Mouse (Mus musculus) spleen, adult 18-20 months (tissue): ENCODE measurements around the gene 4930539E08Rik.

Source experiments
- DNase-seq, 2 experiments: peaks; one replicate each; pipeline ENCODE4 v3.0.0; 2022; ENCODE audit warnings: mixed read lengths in 2 of 2

The 4930539E08Rik gene

GRCm38 (mm10) chr17:28915060-28915628, at the start of gene 4930539E08Rik:
4930539E08Rik (minus strand) TSS chr17:28915324.
- no peak for DNase-seq

- DNase-seq, result no peak
Observed at GRCm38 (mm10) chr17:28961596-28961995, 46.5 kb upstream of the 4930539E08Rik start.

DNA sequence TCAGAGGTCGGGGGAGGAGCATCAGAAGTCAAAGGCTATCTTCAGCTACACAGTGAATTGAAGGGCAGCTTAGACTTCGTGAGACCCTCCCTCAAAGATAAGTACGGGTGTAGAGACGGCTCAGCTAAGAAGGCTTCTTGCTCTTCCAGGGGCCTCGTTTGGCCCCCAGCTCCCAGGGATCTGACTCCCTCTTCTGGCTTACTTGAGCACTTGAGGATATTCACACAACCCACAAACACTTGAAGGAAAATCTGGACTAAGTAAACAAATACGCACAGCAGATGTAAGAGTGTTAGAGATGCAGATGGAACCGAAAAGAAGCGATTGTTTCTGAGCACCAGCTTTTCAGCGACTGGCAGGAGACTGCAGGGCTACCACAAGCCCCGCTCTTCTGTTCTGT, 45.5 kb upstream of the 4930539E08Rik start:
- DNase-seq, result no peak

GRCm38 (mm10) chr17:28954416-28954815, 39.3 kb upstream of the 4930539E08Rik start:
- DNase-seq, result no peak

GRCm38 (mm10) chr17:28953251-28953650, 38.1 kb upstream of the 4930539E08Rik start:
- peak in 1 of 2 experiments; percentile 13 for DNase-seq

DNA sequence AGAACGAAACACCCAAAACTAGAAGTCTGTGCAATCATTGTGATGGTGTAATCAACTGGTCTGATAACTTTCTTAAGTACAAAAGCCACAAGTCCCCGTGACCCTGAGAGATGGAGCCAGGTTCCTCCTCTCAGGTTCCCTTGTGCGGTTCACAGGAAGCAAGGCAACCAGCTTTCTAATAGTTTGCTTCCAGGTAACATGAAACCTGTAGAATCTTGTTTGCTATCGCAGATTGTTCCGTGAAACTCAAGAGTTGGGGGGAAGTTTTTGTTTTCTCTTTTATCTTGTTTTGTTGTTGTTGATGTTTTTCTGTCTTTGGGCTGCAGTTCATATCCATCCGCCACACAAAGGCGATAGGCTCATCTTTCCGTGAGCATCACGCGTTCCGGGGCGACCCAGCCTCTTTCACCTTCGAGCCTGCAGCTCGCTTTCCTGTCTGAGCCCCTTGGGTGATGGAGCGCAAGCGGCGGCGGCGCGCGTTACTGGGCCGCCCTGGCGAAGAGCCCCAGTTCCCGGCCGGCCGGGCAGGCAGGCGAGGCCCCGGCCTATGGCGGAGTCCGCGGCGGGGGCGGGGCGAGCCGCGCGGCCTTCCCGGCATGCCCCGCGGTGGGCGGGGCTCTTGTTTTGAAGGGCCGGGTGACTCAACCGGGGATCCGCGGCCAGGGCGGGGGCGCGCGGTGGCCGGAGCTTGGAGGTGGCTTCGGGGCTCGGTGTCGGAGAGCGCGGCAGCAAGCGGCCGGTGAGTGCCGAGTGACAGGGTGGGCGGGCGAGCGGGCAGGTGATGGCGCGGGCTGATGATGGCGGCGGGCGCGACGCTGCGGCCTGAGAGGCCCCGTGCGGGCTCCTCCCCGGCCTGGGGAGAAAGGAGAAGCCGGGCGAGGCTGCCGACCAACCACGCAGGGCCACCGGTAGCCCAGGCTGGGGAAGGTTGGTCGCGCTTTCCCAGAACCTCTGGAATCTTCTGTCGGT, 37.0 kb upstream of the 4930539E08Rik start, which contains the start of gene Kctd20:
TSS of gene Kctd20 (plus strand) at position 120 of the 969 bp plus-strand sequence.
- DNase-seq, result peak; percentile 92 to 98

DNA sequence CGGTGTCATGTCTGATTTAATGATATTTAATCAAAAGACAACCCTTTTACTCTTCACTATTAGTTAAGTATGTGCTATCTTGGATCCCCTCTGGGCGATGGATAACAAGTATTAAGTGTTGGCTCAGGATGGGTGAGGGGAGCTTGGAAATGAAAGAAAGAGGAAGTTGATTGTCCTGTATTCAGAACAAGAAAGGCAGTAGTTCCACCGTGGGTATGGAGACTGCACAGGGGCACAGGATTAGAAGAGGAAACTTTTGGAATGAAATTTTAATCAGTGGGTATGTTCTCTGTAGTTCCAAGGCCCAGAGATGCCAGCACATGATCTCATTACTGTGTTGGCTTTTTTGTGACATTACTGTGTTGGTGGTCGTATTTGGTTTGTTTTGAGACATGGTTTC, 35.6 kb upstream of the 4930539E08Rik start:
- no peak for DNase-seq

- no peak for DNase-seq
Observed at GRCm38 (mm10) chr17:28948661-28949060, 33.5 kb upstream of the 4930539E08Rik start.

DNA sequence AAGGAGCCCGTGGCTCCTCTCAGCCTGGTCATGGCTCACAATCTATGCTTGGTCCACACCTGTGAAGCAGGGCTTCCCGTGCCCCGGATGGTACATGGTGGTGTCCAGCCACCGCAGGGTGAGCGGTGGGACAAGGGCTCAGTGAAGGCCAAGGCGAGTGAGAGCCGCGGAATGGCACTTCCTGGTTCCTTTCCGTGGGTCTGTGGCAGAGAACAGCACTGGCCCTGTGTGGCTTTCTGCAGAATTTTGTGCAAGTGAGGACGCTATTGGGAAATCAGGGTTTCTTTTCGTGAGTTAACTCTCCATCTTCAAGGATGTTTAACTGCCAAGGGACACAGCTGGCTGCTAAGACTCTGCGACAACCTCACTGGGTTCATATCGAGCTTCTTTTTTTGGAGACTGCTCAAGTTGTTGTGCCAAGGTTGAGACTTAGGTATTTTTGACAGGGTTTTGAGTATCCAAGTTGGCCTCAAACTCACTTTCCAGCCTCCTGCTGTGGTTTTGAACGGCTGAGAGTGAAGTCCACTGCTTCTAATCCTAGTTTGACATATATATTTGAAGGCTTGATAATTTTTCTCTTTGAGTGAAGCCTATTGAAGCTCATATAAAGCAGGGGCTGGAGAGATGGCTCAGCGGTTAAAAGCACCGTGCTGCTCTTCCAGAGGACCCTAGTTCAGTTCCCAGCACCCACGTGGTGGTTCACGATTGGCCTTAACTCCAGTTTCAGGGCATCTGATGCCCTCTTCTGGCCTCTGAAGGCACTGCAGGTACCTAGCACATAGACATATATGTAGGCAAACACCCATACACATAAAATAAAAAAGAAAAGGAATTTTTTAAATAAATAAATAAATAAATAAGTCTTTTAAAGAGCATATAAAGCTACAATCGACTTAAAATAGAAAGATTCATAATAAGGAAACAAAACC, 32.2 kb upstream of the 4930539E08Rik start:
- DNase-seq, result no peak

- no peak for DNase-seq
Observed at GRCm38 (mm10) chr17:28944481-28944880, 29.4 kb upstream of the 4930539E08Rik start.

- DNase-seq, result no peak
Observed at GRCm38 (mm10) chr17:28943740-28944139, 28.6 kb upstream of the 4930539E08Rik start, which contains the start of gene Pxt1. Pxt1 (minus strand) TSS chr17:28943840.

DNA sequence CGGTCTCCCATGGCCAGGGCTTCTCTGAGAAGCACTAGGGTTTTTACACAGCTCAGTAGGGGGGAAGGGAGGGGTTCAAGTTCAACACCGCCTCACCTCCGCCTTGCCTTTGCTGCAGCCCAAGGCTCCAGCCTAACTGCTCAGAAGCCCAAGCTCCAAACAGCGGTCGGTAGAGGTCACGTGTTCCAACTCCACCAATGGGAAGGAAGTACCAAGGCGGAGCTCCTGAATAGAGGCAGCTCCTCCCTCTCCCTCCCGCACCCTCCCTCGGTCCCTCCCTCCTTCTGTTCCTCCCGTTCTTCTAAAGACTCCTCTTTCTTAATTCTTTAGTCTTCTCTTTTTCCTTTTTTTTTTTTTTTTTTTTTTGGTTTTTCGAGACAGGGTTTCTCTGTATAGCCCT, 27.0 kb upstream of the 4930539E08Rik start:
- DNase-seq, result peak; percentile 16 to 21

- DNase-seq, result no peak
Observed at GRCm38 (mm10) chr17:28940776-28941555, 25.8 kb upstream of the 4930539E08Rik start.

DNA sequence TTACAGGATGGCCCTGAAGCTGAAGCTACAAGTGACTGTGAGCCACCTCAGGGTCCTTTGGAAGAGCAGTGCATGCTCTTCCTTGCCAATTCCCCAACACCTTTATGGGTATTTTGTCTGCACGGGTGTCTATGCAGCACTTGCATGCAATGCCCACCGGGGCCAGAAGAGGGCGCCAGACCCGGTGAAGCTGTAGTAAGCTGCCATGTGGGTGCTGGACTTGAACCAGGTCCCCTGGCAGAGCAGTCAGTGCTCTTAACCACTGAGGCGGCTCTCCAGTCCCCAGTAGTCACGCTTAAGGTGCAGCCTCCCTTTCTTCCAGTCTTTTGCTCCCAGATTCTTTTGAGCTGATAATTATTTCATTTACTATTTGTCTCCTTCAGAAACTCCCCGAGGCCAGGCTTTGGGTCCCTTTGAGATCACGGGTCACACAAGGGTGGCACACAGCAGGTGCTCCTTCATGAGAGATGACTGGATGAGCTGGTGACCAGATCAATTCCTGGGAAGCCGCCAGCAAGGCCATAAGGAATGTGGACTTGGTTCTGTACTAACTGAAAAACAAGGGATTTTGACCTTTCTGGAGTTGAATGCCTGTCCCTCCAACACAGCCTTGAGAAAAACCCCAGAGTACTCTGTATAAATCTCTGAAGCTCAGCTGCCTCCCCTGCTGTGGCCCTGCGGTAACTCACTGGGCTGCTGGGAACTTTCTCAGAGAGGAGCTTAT, 21.7 kb upstream of the 4930539E08Rik start:
- DNase-seq, result peak; percentile 22 to 67

DNA sequence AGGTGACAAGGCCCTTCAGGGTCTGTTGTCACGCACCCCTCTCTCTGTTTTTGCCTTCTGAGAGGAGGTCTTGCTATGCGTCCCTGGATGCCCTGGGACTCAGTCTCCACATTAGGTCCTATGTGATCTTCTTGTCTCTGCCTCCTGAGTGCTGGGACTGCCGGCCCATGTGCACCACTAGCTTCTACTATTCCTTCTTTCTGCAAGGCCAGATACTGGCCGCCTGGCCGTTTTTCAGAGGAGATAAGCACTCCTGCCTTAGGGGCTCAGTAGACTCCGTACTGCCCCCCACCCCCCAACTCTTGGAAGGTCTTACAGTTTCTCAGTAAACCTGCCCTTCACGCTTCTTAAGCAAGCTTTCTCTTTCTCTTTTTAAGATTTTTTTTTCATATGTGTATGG, 21.0 kb upstream of the 4930539E08Rik start:
- no peak for DNase-seq

DNA sequence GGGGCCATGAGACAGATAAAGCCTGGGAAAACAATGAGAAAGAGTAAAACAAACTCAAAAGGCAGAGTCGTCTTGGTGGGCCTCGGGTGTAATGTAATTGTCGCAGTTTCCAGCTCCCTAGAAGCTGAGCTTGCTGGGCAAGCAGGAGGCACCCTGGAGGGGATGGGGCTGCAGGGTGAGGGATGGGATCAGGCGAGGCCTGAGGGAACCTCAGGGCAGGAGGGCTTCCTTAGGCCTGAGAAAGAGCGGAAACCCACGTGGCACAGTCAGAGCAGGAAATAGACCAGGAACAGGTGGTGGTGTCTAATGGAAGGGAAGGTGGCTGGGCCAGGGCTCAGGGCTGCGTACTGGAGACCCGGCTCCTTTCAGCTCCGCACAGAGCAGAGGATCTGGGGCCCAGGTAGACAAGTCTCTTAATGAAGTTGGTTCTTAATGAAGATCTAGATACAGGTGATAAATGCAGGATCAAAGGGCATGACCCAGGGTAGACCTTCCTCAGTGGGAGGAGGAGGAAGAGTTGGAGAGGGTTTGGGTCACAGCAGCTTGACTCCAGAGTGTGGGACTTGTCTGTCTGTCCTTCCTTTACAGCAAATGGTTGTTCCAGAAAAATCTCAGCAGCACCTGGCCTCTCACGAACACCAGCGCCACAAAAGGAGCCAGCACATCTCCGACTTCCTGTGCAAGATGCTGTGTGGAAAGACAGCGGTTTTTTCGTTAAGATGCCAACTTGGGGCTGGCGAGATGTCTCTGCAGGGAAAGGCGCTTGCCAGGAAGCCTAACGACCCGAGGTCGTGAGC, 19.2 kb upstream of the 4930539E08Rik start:
- no peak for DNase-seq

DNA sequence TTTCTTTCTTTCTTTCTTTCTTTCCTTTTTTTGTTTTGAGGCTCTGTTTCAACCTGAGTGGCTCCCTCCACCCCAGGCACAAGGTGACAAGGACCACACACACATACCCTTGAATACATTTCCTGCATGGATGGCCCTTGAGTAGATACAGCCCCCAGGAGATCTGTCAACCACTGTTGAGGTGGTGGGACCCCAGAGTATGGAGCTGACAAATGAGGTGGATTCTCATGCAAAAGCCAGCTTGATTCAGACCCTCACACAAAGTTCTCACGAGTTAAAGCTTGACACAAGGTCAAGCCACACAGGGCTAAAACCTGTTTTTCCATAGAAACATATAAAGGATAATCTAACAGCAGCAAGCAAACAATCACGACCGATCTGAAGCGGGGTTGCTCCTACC, 17.1 kb upstream of the 4930539E08Rik start:
- DNase-seq, result no peak

DNA sequence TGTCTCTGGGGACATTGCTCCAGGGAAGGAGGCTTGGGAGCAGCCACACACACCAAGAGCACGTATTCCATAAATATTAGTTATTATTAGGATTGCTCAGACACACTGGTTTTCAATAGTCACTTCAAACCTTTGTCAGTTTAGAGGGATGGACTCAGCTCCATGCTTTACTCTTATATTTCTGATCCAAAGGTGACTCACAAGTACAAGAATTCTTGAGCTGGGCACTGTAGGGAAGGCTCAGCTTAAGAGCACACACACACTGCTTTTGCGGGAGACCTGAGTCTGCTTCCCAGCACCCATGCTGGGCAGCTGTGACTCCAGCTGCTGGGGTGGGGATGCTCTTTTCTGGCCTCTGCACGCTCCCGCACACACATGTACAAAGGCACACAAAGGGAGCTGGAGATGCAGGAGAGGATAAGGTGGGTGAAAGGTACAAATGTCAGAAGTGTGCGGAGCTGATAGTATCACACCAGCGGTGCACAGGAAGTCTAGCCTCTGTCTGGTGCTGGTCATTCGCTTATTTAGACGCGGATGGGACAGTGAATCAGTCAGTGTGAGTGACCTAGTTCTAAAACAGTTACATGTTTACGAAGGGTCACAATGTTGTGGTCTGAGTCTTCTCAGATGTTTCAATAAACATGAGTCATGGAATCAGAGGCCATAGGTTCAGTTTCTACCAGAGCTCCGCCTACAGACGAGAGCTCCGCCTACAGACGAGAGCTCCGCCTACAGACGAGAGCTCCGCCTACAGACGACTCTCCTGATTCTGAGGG, 16.5 kb upstream of the 4930539E08Rik start:
- DNase-seq, result no peak

- peak in 1 of 2 experiments; percentile 18 for DNase-seq
Observed at GRCm38 (mm10) chr17:28930392-28931074, 15.4 kb upstream of the 4930539E08Rik start.
